Mouse (Mus musculus) cortical plate, adult 2 months (tissue): Measurements from ENCODE around the gene Gm10718.
"Not testable (repeated sequence)": the region's sequence is repeated elsewhere in the genome, so short reads cannot be mapped to it uniquely, and the experiment has no call there.

Source experiments
- CTCF ChIP-seq: fragments of 200-500 bp; IDR thresholded peaks from 2 replicates; pipeline ENCODE4 v1.5.1; 2011; ENCODE audit warnings: mild to moderate bottlenecking, control low read depth, low read length; ENCODE audit not compliant: insufficient read depth; ENCODE audit errors: extremely low read depth
- POLR2A ChIP-seq: fragments of 200-500 bp; IDR thresholded peaks from 2 replicates; pipeline ENCODE4 v1.6.1; 2011; ENCODE audit warnings: mild to moderate bottlenecking, low read length, control low read depth; ENCODE audit not compliant: insufficient read depth; ENCODE audit errors: extremely low read depth

GRCm38 (mm10) chr9:3000445-3000972 is 22.8 kb upstream of the Gm10718 start, which contains the start of gene Gm10722:
- not testable (repeated sequence) for TF ChIP-seq CTCF, POLR2A
